Mouse (Mus musculus) midbrain, postnatal 0 days (tissue): ENCODE data around the gene Ocm. TPM values are rescaled to one million over a fixed set of nuclear protein-coding genes. Genes with fewer than 3 reads are reported as not detected.

ENCODE experiments used
- ATAC-seq: fragments of 200-750 bp; cut with Nextera tagmentation; 2 replicates; pipeline ENCODE4 v1.8.0; 2017; ENCODE audit warnings: moderate number of reproducible peaks, mild to moderate bottlenecking, moderate TSS enrichment, moderate library complexity; ENCODE audit not compliant: low FRiP score
- DNase-seq: peaks from one replicate; pipeline ENCODE4 v3.0.0-alpha.2; 2015; ENCODE audit warnings: low spot score
- H3K27ac ChIP-seq: fragments of 300-500 bp; sonication (generic); 2 replicates; pipeline ENCODE4 v1.5.1; 2014; ENCODE audit warnings: low read depth, mild to moderate bottlenecking, low read length, mixed read lengths
- H3K27me3 ChIP-seq: fragments of 300-500 bp; sonication (generic); 2 replicates; pipeline ENCODE4 v1.6.1; 2014; ENCODE audit warnings: low read length, control low read depth, mixed read lengths; ENCODE audit not compliant: insufficient read depth
- H3K36me3 ChIP-seq: fragments of 300-500 bp; sonication (generic); 2 replicates; pipeline ENCODE4 v1.6.1; 2014; ENCODE audit warnings: low read length, control low read depth, mixed read lengths; ENCODE audit not compliant: insufficient read depth
- H3K4me1 ChIP-seq: fragments of 300-500 bp; sonication (generic); 2 replicates; pipeline ENCODE4 v1.6.1; 2014; ENCODE audit warnings: mild to moderate bottlenecking, control low read depth, antibody characterized with exemption, low read length, mixed read lengths; ENCODE audit not compliant: insufficient read depth
- H3K4me2 ChIP-seq: fragments of 300-500 bp; sonication (generic); 2 replicates; pipeline ENCODE4 v1.6.1; 2014; ENCODE audit warnings: low read depth, mild to moderate bottlenecking, low read length, mixed read lengths; ENCODE audit not compliant: poor library complexity, severe bottlenecking
- H3K4me3 ChIP-seq: fragments of 300-500 bp; sonication (generic); 2 replicates; pipeline ENCODE4 v1.5.1; 2014; ENCODE audit warnings: low read depth, mild to moderate bottlenecking, low read length, moderate library complexity
- H3K9ac ChIP-seq: fragments of 300-500 bp; sonication (generic); replicated peaks from 2 replicates; pipeline ENCODE4 v1.6.1; 2014; ENCODE audit warnings: mild to moderate bottlenecking, low read length, moderate library complexity, mixed read lengths; ENCODE audit not compliant: poor library complexity, severe bottlenecking
- H3K9me3 ChIP-seq: fragments of 300-500 bp; sonication (generic); 2 replicates; pipeline ENCODE4 v1.6.1; 2016; ENCODE audit warnings: low read length, control low read depth
- CTCF ChIP-seq: IDR thresholded peaks from 2 replicates; pipeline ENCODE4 v1.5.1; 2016; ENCODE audit warnings: antibody characterized with exemption, mild to moderate bottlenecking
- WGBS: fragments of 180-500 bp; shearing (Covaris S2); extraction: QIAGEN DNeasy Blood & Tissue Kit; methylation state at CpG from one replicate; pipeline ENCODE4 v1.1.7; 2014; 5-methylcytosine and 5-hydroxymethylcytosine counted together
- polyA plus RNA-seq: library from polyadenylated mRNA; unstranded; fragments of >200 nt; fragmentation: Nextera tagmentation; extraction: Ambion mirVana; gene quantifications from 2 replicates; pipeline ENCODE4 v1.2.1, GENCODE M21; 2015
- total RNA-seq: library from RNA; depleted of rRNA; stranded (reverse); fragments of >200 nt; gene quantifications from 2 replicates; pipeline ENCODE4 v1.2.3, GENCODE M21; 2014

Ocm gene
- total and polyA plus RNA-seq, 2 experiments from 2014 or later: 0.25 TPM; not detected in 1

- DNase-seq: no peak
- H3K9ac ChIP-seq: no peak overlapping the region
- no peak overlapping the region for H3K4me2 ChIP-seq
- no peaks in the 10 kb centered on the region for H3K4me1 ChIP-seq
- 93% methylated on average over 5 of the region's 5 CpGs for WGBS
- no peak overlapping the region for H3K27ac ChIP-seq
- no peak overlapping the region for H3K4me3 ChIP-seq
- no peaks in the 10 kb centered on the region for H3K36me3 ChIP-seq
- no peak for ATAC-seq
- no peaks in the 10 kb centered on the region for H3K27me3 ChIP-seq
- no peak for TF ChIP-seq CTCF
- no peaks in the 10 kb centered on the region for H3K9me3 ChIP-seq
These were observed 13.4 kb upstream of the Ocm start for GRCm38 (mm10) chr5:144039886-144040285.

DNA sequence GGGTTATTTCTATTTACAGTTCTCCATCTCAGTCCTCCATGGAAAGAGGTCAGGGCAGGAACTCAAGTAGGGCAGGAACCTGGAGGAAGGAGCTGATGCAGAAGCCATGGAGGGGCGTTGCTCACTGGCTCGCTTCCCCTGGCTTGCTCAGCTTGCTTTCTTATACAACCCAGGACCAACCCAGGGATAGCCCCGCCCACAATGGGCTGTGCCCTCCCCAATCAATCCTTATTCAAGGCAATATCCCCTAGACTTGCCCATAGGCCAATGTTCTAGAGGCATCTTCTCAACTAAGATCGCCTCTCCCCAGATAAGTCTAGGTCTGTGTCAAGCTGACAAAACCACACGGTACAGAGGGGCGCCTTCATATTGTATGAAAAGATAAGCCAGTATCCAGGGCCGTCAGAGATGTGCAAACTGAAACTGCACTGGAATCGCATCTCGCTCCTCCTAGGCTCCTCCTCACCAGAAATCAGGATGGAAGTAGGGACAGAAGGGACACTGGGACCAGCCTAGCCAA is 12.7 kb upstream of the Ocm start:
- H3K4me3 ChIP-seq: no peak overlapping the region
- H3K9me3 ChIP-seq: no peaks in the 10 kb centered on the region
- no peak overlapping the region for H3K4me2 ChIP-seq
- TF ChIP-seq CTCF: no peak
- no peak overlapping the region for H3K9ac ChIP-seq
- WGBS: 84% methylated on average over 9 of the region's 9 CpGs
- H3K27ac ChIP-seq: no peak overlapping the region
- DNase-seq (no peak), ATAC-seq (no peak)
- H3K27me3 ChIP-seq: no peaks in the 10 kb centered on the region
- no peaks in the 10 kb centered on the region for H3K36me3 ChIP-seq
- H3K4me1 ChIP-seq: no peaks in the 10 kb centered on the region

GRCm38 (mm10) chr5:144036952-144037351 is 10.5 kb upstream of the Ocm start:
- no peaks in the 10 kb centered on the region for H3K36me3 ChIP-seq
- no peaks in the 10 kb centered on the region for H3K27me3 ChIP-seq
- H3K4me2 ChIP-seq: peak overlapping the region; percentile 5; the same call in 1 of the 2 replicates
- DNase-seq (no peak), ATAC-seq (no peak)
- 58% methylated on average over 17 of the region's 17 CpGs for WGBS
- 0 out of 2 replicates have a peak overlapping the region, but pooled peaks have one; percentile 24 for H3K9ac ChIP-seq
- no peaks in the 10 kb centered on the region for H3K9me3 ChIP-seq
- no peaks in the 10 kb centered on the region for H3K4me1 ChIP-seq
- no peak for TF ChIP-seq CTCF
- peak overlapping the region; percentile 12; the same call in 1 of the 2 replicates for H3K4me3 ChIP-seq
- no peak overlapping the region for H3K27ac ChIP-seq

DNA sequence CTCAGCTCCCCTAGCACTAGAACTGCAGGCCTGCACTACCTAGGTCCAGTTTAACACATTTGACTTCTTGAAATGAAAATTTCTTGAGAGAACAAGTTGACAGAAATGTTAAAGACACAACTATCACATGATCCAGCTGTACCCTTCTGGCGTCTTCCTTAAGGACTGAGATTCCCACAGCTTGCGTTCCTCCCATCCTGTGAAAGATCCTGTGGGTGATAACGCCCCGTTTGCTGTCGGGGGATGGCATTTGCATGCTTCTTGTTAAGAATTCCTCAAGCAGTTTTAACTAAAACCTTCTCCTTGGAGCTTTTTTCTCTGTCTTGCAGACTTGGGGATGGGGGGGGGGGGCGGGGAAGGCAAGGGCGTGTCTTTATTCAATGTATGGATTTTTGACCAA is 8.1 kb upstream of the Ocm start:
- no peaks in the 10 kb centered on the region for H3K4me1 ChIP-seq

DNA sequence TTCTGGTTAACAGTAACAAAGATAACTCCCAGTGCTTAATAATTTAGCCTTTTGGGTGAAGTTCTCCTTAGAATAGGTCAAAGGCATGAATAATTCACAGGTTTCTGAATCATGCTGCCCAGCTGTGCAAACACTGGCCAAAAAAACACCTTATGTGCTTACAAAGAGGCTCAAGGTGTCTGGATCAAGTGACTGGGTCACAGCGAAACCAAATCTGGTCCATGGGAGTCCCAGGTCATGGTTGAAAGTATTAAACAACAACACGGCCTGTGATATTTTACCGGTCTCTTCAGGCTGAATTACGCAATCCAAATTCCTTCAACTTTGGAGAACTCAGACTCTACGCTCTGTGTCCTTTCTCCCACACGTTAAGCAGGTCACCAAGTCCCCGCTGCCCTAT is 6.0 kb upstream of the Ocm start:
- 87% methylated on average over 7 of the region's 7 CpGs for WGBS
- no peak for ATAC-seq

More for the DNA sequence above, 8.1 kb upstream of the Ocm start:
- DNase-seq: no peak
- no peak for ATAC-seq
- H3K4me2 ChIP-seq: no peak overlapping the region
- no peak for TF ChIP-seq CTCF
- H3K27me3 ChIP-seq: no peaks in the 10 kb centered on the region
- no peaks in the 10 kb centered on the region for H3K36me3 ChIP-seq
- WGBS: 85% methylated on average over 7 of the region's 7 CpGs
- no peak overlapping the region for H3K27ac ChIP-seq
- no peak overlapping the region for H3K4me3 ChIP-seq
- no peaks in the 10 kb centered on the region for H3K9me3 ChIP-seq
- H3K9ac ChIP-seq: no peak overlapping the region

GRCm38 (mm10) chr5:144015845-144016244 is 10.6 kb downstream of the Ocm start:
- no peaks in the 10 kb centered on the region for H3K9me3 ChIP-seq
- 94% methylated on average over 9 of the region's 9 CpGs for WGBS
- DNase-seq (no peak), ATAC-seq (no peak)
- H3K4me3 ChIP-seq: no peak overlapping the region
- peaks cover 13% of the 10 kb centered on the region for H3K36me3 ChIP-seq
- no peaks in the 10 kb centered on the region for H3K27me3 ChIP-seq
- no peak overlapping the region for H3K4me2 ChIP-seq
- TF ChIP-seq CTCF: no peak
- no peak overlapping the region for H3K9ac ChIP-seq
- H3K4me1 ChIP-seq: no peaks in the 10 kb centered on the region
- no peak overlapping the region for H3K27ac ChIP-seq

More for the DNA sequence above, 6.0 kb upstream of the Ocm start:
- no peak overlapping the region for H3K9ac ChIP-seq
- H3K4me1 ChIP-seq: no peaks in the 10 kb centered on the region
- no peak for DNase-seq
- no peak overlapping the region for H3K27ac ChIP-seq
- H3K36me3 ChIP-seq: no peaks in the 10 kb centered on the region
- H3K4me2 ChIP-seq: no peak overlapping the region
- no peak for TF ChIP-seq CTCF
- no peak overlapping the region for H3K4me3 ChIP-seq
- no peaks in the 10 kb centered on the region for H3K27me3 ChIP-seq
- no peaks in the 10 kb centered on the region for H3K9me3 ChIP-seq
